1 mouse cellular context compared by ENCODE assay signal in genomic region chr15:102506864-102507263, GRCm38 (mm10).
TF ChIP-seq lines count a peak whose summit lies in the region.

No protein-coding gene starts in this region.

TF ChIP-seq in MEL, 35 proteins besides CTCF, POLR2A, EP300 and RAD21:
- TF ChIP-seq NELFE (IDR thresholded peaks at IDR 0.05; ENCODE audit: low read depth, low read length): 0 out of 2 replicates have a peak, but pooled peaks have one; percentile 14
- 0 out of 2 replicates have a peak, but pooled peaks have one; percentile 2 for TF ChIP-seq ZKSCAN1 (IDR thresholded peaks at IDR 0.05; ENCODE audit: low read depth, low read length)
- 0 out of 2 replicates have a peak, but pooled peaks have one; percentile 20 for TF ChIP-seq ZMIZ1 (IDR thresholded peaks at IDR 0.05; ENCODE audit: low read depth, low read length)
- no peak for TF ChIP-seq KAT2A (conservative IDR thresholded peaks at IDR 0.05; ENCODE audit: low read depth, low read length)
- no peak for TF ChIP-seq MAZ (IDR thresholded peaks at IDR 0.05; ENCODE audit: low read depth, low read length)
- peak; percentile 76; the same call in 1 of the 2 replicates for TF ChIP-seq POLR2AphosphoS2 (IDR thresholded peaks at IDR 0.05; ENCODE audit: low read length)
- no peak for TF ChIP-seq TCF12 (IDR thresholded peaks at IDR 0.05; ENCODE audit: low read depth, low read length)
- no peak for TF ChIP-seq USF1 (IDR thresholded peaks at IDR 0.05; ENCODE audit: low read depth, low read length)
- TF ChIP-seq UBTF (IDR thresholded peaks at IDR 0.05; ENCODE audit: borderline replicate concordance, insufficient read depth, low read depth, low read length): no peak
- no peak for TF ChIP-seq JUND (IDR thresholded peaks at IDR 0.05; ENCODE audit: low read depth, low read length)
